Mouse (Mus musculus) kidney, adult 9 months (tissue): ENCODE results near the gene Eif1.
"Not testable (repeated sequence)": the region's sequence is repeated elsewhere in the genome, so short reads cannot be mapped to it uniquely, and the experiment has no call there.

Source experiments
- DNase-seq: peaks from one replicate; pipeline ENCODE4 v3.0.0; 2022

Gene Eif1

DNA sequence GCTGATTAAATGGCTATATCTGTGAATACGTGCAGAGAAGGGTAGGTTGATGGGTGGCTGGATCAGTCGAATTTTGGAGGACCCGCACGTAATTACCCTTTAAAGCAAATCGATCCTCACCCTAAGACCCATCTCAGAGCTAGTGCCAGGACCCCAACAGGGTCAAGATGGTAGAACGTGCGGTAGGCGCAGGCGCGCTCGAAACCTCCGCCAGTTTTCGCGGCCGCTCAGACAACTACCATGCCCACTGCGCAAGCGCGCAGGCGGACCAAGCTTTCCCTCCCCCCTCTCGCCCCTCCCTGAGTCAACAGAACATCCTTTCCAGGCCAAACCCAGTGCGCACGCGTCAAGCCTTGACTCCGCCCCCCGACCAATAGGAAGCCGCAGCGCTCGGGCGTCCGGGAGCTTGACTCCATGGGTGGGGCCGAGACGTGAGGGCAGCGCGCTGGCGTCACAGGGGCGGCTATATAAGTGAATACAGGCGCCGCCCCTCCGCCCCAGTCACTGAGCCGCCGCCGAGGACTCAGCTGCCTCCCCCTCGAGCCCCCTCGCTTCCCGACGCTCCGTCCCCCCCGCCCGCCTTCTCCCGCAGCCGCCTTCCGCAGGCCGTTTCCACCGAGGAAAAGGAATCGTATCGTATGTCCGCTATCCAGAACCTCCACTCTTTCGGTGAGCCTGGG is at the start of gene Eif1:
Gene Eif1, plus strand, starts transcription at position 394 of the 680 bp plus-strand sequence.
- DNase-seq, result peak; percentile 100

- no peak for DNase-seq
Measured at GRCm38 (mm10) chr11:100271878-100272277, 47.8 kb upstream of the Eif1 start.

- no peak for DNase-seq
Measured at GRCm38 (mm10) chr11:100274719-100275118, 45.0 kb upstream of the Eif1 start.

GRCm38 (mm10) chr11:100275466-100275865 is 44.2 kb upstream of the Eif1 start:
- no peak for DNase-seq

DNA sequence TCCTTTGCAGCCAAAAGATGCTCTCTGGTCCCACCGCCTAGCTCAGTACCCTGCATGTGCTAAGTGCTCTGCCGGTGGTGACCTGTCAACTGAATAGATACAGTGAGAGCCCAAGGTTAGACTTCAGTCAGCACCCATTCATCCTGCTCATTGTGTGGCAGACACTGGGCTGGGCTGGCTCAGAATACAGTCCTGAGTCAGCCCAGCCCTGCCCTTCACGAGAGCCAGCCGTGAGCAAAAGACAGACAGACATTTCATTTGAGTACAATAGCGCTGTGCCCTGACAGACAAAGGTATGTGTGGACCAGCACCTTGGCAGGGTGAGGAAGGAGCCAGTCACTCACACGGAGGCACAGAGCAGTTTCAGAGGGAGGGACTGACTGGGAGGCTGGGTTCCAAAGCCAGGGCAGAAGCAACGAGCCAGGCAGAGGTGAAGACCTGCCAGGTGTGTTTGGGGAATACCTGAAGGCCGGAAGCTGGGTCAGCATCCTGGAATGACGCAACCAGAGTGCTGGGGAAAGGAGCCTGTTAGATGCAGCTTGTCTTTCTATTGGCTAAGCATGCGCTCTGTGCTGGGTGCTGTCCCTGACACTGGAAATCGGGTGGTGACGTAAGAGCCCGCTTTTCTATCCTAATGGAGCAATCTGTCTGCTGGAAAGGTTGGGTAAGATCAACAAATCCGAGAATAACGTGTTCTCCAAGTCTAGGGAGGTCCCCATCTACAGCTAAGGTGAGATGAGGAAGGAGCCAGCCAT is 41.8 kb upstream of the Eif1 start:
- DNase-seq, result no peak

DNA sequence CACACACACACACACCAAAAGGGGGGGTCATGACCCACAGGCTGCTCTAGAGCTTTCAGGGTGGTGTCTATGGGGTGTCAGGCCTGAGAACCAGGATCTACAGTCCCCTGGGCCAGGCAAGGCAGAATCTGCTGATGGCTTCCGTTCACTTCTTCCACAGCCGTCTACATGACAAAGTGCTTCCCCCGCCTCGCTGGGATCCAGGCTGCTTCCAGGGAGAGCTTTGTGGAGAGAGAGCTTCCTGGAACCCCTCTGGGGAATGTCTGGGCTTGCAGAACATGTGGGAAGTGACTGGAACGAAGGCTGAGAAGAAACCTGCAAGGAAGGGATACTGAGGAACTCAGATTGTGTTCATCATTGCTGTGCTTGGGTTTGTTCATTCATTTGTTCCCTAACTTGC is 40.9 kb upstream of the Eif1 start:
- DNase-seq, result no peak

- peak; percentile 86 for DNase-seq
Measured at GRCm38 (mm10) chr11:100281596-100282544, 37.8 kb upstream of the Eif1 start.

GRCm38 (mm10) chr11:100282549-100282948 is 37.1 kb upstream of the Eif1 start:
- peak; percentile 74 for DNase-seq

- no peak for DNase-seq
Measured at GRCm38 (mm10) chr11:100284988-100285387, 34.7 kb upstream of the Eif1 start.

- DNase-seq, result no peak
Measured at GRCm38 (mm10) chr11:100287024-100287423, 32.7 kb upstream of the Eif1 start.

DNA sequence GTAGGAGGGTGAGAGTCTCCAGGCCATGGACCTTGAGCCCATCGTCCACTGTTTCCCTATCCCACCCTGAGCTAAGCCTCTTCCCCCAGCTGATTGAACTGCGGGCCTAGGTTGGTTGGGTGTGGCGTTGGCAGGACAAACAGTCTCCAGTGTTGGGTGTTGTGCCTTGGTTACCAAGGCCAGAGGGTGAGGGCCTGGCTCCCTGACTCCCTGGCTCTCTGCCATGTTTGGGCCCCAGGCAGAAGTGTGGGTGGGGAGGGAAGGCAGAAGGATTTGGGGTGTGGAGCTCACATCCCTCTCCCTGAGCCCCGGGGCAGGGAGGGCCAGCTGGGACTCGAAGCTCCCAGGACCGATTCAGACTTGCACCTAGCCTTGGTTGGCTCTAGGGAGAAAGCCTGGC is 30.7 kb upstream of the Eif1 start:
- no peak for DNase-seq

DNA sequence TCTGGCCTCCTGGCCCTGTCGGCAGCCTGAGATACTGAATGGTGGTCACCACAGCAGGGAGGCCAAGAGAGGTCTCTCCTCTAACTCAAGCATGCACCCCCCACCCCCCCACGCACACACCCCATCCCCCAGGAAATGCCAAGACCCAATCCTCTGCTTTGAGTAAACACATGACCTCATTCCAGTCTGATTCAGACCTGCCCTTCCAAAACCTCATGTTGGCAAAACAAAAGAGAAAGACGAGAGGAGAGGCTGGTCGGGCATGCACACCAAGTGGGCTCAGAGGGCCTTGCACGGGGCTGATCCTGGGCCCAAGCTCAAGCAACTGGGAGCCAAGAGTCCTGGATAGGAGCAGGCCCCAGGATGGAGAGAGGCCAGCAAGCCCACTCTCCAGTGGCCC is 29.4 kb upstream of the Eif1 start:
- DNase-seq, result no peak

DNA sequence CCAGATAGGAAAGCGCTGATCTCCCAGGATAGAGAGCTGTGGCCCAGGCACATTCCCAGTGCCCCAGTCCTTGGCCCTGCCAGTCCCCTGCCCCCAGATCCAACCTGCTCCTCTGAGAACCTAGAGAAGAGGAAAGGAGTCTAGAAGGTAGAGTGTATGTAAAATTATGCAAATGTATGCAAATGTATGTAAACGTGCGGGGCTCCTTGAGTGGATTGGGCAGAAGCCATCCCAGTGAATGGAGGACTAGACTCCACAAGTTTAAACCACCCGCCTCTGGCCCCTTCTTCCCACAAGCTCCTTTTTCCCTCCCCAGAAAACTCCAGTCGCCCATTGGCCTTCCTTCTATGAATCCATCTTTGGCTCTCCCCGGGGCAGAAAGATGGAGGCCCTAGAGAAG is 26.8 kb upstream of the Eif1 start:
- no peak for DNase-seq

DNA sequence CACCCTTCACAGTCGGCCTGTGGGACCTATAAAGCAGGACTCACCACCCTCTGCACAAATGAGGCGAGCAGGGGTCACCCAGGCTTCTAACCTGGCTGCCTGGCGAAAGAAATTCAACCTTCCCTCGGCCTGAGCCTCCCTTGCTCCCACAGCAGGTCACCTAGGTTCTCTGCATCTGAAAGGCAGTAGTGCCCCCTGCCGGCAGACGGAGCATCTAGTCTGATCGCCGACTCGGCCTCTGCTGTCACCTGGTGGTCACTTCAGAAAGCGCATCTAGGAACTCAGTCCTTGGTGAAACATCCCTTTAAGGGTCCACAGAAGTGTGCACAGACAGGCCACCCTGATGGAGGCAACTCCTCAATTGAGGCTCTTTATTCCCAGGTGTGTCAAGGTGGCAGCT is 24.4 kb upstream of the Eif1 start:
- DNase-seq, result peak; percentile 76

DNA sequence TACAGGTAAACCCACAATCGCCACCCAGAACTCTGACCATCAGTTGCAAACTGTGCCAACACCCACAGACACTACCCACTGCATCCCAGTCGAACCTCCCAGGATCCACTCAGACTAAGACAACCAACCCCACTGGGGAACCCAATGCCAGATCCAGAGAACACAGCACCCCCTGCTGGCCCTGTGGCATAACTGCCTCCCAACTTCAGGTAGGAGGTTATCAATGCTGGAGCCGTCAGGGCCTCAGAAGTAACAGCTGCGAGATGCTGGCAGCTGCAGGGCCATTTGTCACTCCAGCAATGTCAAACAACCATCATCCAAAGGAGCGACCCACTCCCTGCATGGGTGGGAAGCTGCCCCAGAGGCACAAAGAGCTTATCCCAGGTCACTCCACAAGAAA is 21.9 kb upstream of the Eif1 start:
- no peak for DNase-seq

DNA sequence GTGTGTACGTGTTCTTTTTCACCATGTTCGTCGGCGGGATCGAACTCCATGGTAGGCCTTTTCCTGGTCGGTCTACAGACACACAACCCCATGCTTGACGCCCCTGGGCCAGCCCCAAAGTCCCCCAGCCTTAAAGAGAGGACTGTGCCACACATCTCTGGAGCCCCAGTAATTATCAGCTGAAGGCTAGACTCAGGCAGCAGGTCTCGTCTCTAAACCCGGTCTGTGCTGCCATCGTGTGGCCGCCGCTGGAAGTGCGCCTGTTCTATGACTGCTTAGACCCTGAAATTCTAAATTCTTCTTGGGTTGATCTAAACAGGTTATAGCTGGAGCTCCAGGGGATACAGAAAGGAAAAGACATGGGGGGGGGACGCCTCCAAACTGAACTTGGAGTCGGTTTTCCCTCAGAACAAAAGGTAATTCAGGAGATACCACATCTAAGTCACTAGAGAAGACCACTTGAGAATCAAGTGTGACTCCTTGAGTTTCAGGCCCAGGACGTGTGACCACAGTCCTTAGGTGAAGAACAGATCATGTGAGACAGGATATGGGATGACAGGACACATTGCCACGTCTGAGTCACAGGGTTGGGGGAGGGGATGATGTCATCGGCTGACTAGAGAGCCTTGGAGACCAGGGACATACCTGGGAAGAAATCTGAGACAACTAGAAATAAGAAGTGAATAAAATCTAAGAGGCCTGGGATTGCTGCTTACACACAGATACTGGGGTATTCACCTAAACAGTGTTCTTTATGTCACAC is 21.2 kb upstream of the Eif1 start:
- peak; percentile 83 for DNase-seq

DNA sequence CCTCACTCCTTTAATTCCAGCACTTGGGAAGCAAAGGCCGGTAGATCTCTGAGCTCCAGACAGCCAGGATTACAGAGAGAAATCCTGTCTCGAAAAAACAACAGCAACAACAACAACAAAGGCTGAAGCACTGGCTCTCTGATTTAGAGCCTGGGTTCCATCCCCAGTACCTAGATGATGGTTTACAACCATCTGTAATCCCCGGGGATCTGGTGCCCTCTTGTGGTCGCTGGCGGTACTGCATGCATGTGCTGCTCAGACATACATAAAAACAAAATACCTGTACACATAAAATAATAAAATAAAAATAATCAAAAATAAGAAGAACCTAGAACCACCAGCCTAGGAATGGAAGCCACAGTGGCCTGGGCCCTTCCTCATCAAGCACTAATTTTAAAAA is 19.4 kb upstream of the Eif1 start:
- DNase-seq, result peak; percentile 60

- no peak for DNase-seq
Measured at GRCm38 (mm10) chr11:100301292-100301691, 18.4 kb upstream of the Eif1 start.

DNA sequence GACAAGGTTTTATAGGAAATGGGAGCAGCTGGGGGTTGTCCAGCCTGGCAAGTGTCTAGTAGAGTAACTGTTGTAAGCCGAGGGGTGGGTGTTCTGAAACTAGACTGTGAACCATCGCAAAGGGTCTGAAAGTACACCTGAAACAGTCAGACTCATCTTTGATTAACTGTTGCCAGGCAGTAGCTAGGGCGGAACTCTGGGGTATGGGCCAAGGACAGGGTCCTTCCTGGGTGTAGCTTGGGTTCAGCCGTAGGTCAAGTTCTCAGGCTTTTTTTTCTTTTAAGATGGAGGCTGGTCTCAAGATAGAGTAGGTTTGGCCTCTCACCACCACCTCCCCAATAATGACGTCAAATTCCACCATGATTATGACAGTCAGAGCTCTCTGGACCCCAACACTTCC is 11.8 kb upstream of the Eif1 start:
- DNase-seq, result no peak

DNA sequence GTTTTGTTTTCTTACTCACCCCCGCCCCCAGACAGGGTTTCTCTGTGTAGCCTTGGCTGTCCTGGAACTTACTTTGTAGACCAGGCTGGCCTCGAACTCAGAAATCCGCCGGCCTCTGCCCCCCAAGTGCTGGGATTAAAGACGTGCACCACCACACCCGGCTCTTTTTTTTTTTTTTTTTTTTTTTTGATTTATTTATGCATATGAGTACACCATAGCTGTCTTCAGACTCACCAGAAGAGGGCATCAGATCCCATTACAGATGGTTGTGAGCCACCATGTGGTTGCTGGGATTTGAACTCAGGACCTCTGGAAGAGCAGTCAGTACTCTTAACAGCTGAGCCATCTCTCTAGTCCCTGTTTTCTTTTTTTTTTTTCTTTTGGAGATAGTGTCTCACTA is 11.0 kb upstream of the Eif1 start:
- not testable (repeated sequence) for DNase-seq

DNA sequence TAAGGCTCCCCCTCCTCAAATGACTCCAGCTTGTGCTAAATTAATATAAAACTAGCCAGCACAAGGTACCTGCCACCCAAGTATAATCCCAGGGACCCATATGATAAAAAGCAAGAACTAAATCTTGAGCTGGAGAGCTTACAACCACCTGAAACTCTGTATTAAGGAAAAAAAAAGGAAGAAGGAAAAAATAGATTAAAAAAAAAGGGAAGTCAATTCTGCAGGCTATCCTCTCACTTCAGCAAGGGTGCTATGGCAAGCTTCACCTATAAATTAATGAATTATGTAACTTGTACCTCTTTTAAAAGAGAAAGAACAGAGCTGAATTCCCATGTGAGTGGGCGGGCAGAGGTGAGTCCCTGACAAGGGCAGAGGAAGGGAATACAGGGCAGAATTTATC is 8.0 kb upstream of the Eif1 start:
- no peak for DNase-seq

- peak; percentile 88 for DNase-seq
Measured at GRCm38 (mm10) chr11:100312096-100312679, 7.5 kb upstream of the Eif1 start.
